Mouse (Mus musculus) intestine, embryonic 14.5 days (tissue): Measurements from ENCODE around the gene Ywhae. TPM values are rescaled to one million over a fixed set of nuclear protein-coding genes. Genes with fewer than 3 reads are reported as not detected.

Source experiments
- ATAC-seq: fragments of 200-750 bp; cut with Nextera tagmentation; replicated peaks from 2 replicates; pipeline ENCODE4 v1.8.0; 2017; ENCODE audit warnings: low read depth, moderate number of reproducible peaks, moderate TSS enrichment, moderate library complexity; ENCODE audit not compliant: low FRiP score, low TSS enrichment
- DNase-seq: peaks from one replicate; pipeline ENCODE4 v3.0.0-alpha.2; 2018; ENCODE audit warnings: low spot score
- H3K27ac ChIP-seq: fragments of 300-500 bp; sonication (generic); 2 replicates; pipeline ENCODE4 v1.5.1; 2014; ENCODE audit warnings: low read depth, mild to moderate bottlenecking, control low read depth
- H3K27me3 ChIP-seq: fragments of 300-500 bp; sonication (generic); replicated peaks from 2 replicates; pipeline ENCODE4 v1.6.1; 2014; ENCODE audit warnings: low read length, control low read depth; ENCODE audit not compliant: control insufficient read depth, insufficient read depth
- H3K36me3 ChIP-seq: fragments of 300-500 bp; sonication (generic); 2 replicates; pipeline ENCODE4 v1.6.1; 2014; ENCODE audit warnings: low read length, control low read depth; ENCODE audit not compliant: control insufficient read depth, insufficient read depth
- H3K4me1 ChIP-seq: fragments of 300-500 bp; sonication (generic); replicated peaks from 2 replicates; pipeline ENCODE4 v1.6.1; 2014; ENCODE audit warnings: low read length, control low read depth, mixed read lengths; ENCODE audit not compliant: control insufficient read depth, insufficient read depth
- H3K4me2 ChIP-seq: fragments of 300-500 bp; sonication (generic); 2 replicates; pipeline ENCODE4 v1.6.1; 2014; ENCODE audit warnings: low read length
- H3K4me3 ChIP-seq: fragments of 300-500 bp; sonication (generic); 2 replicates; pipeline ENCODE4 v1.5.1; 2014; ENCODE audit warnings: low read depth, low read length, control low read depth, mixed read lengths
- H3K9ac ChIP-seq: fragments of 300-500 bp; sonication (generic); 2 replicates; pipeline ENCODE4 v1.6.1; 2014; ENCODE audit warnings: mild to moderate bottlenecking, low read length
- H3K9me3 ChIP-seq: fragments of 300-500 bp; sonication (generic); 2 replicates; pipeline ENCODE4 v1.6.1; 2016; ENCODE audit warnings: low read length, control low read depth; ENCODE audit not compliant: control insufficient read depth
- WGBS: fragments of 180-500 bp; shearing (Covaris S2); extraction: QIAGEN DNeasy Blood & Tissue Kit; methylation state at CpG from one replicate; pipeline ENCODE4 v1.1.7; 2014; 5-methylcytosine and 5-hydroxymethylcytosine counted together
- polyA plus RNA-seq: library from polyadenylated mRNA; unstranded; fragments of >200 nt; fragmentation: Nextera tagmentation; extraction: Ambion mirVana; gene quantifications from 2 replicates; pipeline ENCODE4 v1.2.1, GENCODE M21; 2014

Gene Ywhae
- polyA plus RNA-seq, 1 experiment from 2014 or later, result 888 TPM

DNA sequence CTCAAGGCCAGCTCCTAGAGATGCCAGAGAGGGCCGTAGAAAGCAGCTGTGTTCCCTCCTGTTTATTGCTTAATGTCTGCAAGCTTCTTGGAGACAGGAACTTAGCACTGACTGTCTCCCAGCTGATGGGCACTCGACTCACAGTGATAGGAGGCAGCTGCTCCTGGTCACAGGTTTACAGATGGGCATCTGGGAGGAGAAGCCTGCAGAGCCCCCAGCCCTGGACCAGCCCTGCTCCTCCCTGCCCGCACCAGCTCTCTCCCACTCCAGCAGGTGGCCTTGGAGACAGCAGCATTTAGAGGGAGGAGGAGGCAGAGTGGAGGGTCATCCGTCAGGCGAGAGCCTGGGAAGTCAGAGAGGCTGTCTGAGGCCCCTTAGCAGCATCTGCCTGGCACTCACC is 74.8 kb downstream of the Ywhae start:
- Histone ChIP-seq H3K36me3 (no peaks in the 10 kb centered on the region), H3K4me2 (no peak overlapping the region), H3K27ac (no peak overlapping the region), H3K9ac (no peak overlapping the region), H3K4me1 (peaks cover 9% of the 10 kb centered on the region; the same call in 1 of the 2 replicates), H3K4me3 (no peak overlapping the region), H3K27me3 (no peaks in the 10 kb centered on the region), H3K9me3 (no peaks in the 10 kb centered on the region)
- 0 out of 2 replicates have a peak, but pooled peaks have one; percentile 14 for ATAC-seq
- WGBS, result 14% methylated on average over 5 of the region's 5 CpGs
- DNase-seq, result no peak

DNA sequence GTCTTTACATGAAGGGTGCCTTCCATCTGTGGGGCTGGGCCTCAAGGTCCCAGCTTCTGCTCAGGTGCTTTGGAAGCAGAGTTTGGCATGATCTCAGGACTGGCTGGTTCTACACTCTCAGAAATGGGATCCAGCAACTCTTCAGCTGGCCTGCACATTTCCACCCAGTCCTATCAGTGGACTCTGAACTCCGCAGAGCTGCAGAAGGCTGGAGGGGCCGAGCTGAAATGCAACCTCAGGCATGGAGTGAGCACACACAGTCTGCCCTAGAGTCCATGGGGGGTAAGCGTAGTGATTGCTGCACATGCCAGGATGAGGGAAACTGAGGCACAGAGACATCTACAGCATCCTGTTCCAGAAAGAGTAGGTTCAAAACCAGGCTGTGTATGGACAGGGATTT is 77.9 kb downstream of the Ywhae start:
- WGBS, result 81% methylated on average over 3 of the region's 3 CpGs
- no peaks in the 10 kb centered on the region for H3K9me3 ChIP-seq
- no peak overlapping the region for H3K4me3 ChIP-seq
- H3K27me3 ChIP-seq, result no peaks in the 10 kb centered on the region
- no peak overlapping the region for H3K9ac ChIP-seq
- peaks cover 17% of the 10 kb centered on the region for H3K4me1 ChIP-seq
- ATAC-seq (no peak), DNase-seq (no peak)
- no peak overlapping the region for H3K4me2 ChIP-seq
- H3K36me3 ChIP-seq, result no peaks in the 10 kb centered on the region
- H3K27ac ChIP-seq, result no peak overlapping the region

DNA sequence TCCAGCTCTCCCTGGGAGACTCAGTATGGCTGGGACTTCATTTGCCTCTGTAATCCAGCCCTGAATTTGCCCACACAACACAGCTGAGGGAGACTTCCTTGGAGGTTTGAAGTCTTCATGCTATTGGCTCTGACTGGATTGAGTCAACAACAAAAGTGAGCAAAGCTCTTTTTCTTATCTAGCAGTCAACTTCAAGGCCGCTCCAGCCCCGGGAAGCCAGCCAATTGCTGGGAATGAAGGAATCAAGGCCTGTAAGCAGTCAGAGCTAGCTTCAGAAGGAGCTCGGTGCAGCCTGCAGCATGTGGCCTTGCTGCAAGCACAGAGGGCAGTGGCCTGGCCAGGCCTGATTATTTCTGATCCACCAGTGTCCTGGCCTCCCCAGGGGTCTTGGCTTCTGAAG is 79.2 kb downstream of the Ywhae start:
- no peak overlapping the region for H3K4me2 ChIP-seq

DNA sequence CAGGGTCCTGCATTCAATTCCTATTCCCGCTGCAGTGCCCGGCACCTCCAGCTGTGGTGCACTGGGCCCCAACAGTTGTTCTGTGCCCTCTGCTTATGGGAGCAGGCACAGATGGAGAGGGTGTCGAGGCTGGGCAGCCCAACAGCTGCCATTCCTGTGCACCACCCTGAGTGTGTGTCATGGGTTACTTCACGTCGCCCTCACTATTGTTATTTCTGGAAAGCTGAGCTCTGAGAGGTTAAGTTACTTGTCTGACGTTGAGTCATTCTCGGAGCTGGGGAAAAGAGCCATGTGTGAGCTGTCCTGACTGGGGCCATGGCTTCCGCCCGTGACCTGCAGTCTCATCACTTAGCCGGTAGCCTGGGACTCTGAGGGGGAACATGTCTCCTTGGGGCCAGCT is 80.4 kb downstream of the Ywhae start:
- DNase-seq (no peak), ATAC-seq (no peak)
- Histone ChIP-seq H3K27me3 (no peaks in the 10 kb centered on the region), H3K4me1 (peaks cover 15% of the 10 kb centered on the region), H3K4me3 (no peak overlapping the region), H3K27ac (peak overlapping the region; percentile 36), H3K9me3 (no peaks in the 10 kb centered on the region), H3K4me2 (no peak overlapping the region), H3K36me3 (no peaks in the 10 kb centered on the region), H3K9ac (no peak overlapping the region)
- 60% methylated on average over 10 of the region's 10 CpGs for WGBS

More for the DNA sequence above, 79.2 kb downstream of the Ywhae start:
- peak overlapping the region; percentile 91 for H3K27ac ChIP-seq
- no peaks in the 10 kb centered on the region for H3K36me3 ChIP-seq
- no peaks in the 10 kb centered on the region for H3K9me3 ChIP-seq
- 29% methylated on average over 3 of the region's 3 CpGs for WGBS
- ATAC-seq (peak; percentile 79), DNase-seq (peak; percentile 84)
- H3K27me3 ChIP-seq, result no peaks in the 10 kb centered on the region
- no peak overlapping the region for H3K9ac ChIP-seq
- peaks cover 17% of the 10 kb centered on the region for H3K4me1 ChIP-seq
- H3K4me3 ChIP-seq, result no peak overlapping the region

Other genes starting within 250 kb of the Ywhae start
- gene Prpf8, start 246.1 kb upstream of the Ywhae start, polyA plus RNA-seq, result 86.9 and 88.7 TPM in 2 replicates
- gene Rilp, start 222.8 kb upstream of the Ywhae start, polyA plus RNA-seq, result 0.43 and 0.65 TPM in 2 replicates
- 5.4 and 6.0 TPM in 2 replicates for gene Scarf1, start 219.3 kb upstream of the Ywhae start, polyA plus RNA-seq
- 3.5 and 4.8 TPM in 2 replicates for gene Slc43a2, start 201.2 kb upstream of the Ywhae start, polyA plus RNA-seq
- gene Pitpna, start 144.8 kb upstream of the Ywhae start, polyA plus RNA-seq, result 76.2 and 82.1 TPM in 2 replicates
- 23.7 and 25.1 TPM in 2 replicates for gene Inpp5k, start 101.9 kb upstream of the Ywhae start, polyA plus RNA-seq
- gene Myo1c, start 82.4 kb upstream of the Ywhae start, polyA plus RNA-seq, result 41.7 and 42.5 TPM in 2 replicates
- gene Crk, start 53.6 kb upstream of the Ywhae start, polyA plus RNA-seq, result 101 and 106 TPM in 2 replicates
- gene Doc2b, start 63.2 kb downstream of the Ywhae start, polyA plus RNA-seq, result 2.2 and 2.6 TPM in 2 replicates
- gene Rph3al, start 205.6 kb downstream of the Ywhae start, polyA plus RNA-seq, result 17.0 and 21.7 TPM in 2 replicates